Mouse (Mus musculus) thymus, postnatal 10 days (tissue): ENCODE results near the gene Gm20838.
"Not testable (repeated sequence)": the region's sequence is repeated elsewhere in the genome, so short reads cannot be mapped to it uniquely, and the experiment has no call there.

Experiments
- DNase-seq, 2 experiments: peaks; one replicate each; pipeline ENCODE4 v3.0.0; 2021; ENCODE audit warnings: low spot score in 2 of 2

The Gm20838 gene

DNA sequence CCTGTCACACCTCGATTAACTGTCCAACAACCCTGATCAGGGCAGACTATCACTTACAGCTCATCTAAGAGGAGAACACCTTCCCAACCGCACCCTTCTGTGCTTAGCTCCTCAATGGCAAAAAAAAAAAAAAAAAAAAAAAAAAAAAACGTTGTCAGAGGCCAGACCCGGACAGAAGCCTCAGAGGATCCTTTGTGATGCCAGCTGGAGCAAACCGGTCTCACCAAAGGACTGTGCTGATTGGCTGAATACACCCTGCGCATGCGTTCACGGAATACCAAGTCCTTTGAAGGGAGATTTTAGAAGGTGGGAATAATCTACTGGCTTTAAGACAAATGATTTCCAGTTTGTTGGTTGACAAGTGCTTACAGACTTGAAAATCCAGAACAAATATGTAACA is at the start of gene Gm20838:
Gm20838 (minus strand) TSS at position 101 of the 400 bp plus-strand sequence.
- not testable (repeated sequence) for DNase-seq
